Mouse (Mus musculus): ENCODE results near the gene Dgcr2. TPM values are rescaled to one million over a fixed set of nuclear protein-coding genes. Genes with fewer than 3 reads are reported as not detected.
A peak's percentile ranks its signal among the peaks of the same experiment; 100 is the strongest.

Dgcr2 gene
- total RNA-seq, 2 experiments from 2014 or later: 56.7 to 68.6 TPM

DNA sequence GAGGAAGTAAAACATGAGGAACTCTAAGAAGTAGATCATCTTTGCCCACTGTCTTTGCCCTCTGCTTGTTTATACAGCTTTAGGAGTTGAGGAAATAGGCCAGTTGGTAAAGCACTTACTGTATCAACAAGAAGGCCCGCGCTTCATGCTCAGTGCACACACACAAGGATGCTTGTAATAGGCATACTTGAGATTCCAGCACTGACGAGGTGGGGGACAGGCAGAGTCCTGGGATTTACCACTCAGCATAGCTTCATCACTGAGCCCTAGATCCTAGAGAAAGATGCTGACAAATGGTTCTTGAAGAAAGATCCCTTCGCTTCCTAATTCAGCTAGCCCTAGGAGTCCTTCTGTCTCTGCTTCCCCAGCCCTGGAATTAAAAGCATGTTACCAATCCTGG lies 85.2 kb downstream of the Dgcr2 start:
- DNase-seq (ENCODE audit: low spot score in 2 of 2): no peak

DNA sequence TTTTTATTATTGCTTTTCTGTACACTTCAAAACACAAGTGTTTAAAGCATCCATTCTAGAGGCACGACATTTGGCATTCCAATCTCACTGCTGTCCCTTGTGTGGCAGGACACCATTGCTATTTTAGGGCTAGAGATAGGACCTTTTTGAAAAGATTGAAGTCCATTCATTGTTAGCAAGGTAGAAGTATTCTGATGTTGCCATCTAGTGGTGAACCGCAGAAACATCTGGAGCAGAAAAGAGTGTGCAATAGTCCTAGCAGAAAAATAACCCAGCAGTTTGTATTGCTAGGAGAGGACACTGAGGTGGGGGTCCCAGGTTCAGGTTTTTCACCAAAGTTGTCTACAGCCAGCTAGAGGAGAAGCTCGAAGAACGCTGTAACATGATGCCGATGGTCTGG lies 86.2 kb downstream of the Dgcr2 start:
- no peak for DNase-seq (ENCODE audit: low spot score in 2 of 2)

DNA sequence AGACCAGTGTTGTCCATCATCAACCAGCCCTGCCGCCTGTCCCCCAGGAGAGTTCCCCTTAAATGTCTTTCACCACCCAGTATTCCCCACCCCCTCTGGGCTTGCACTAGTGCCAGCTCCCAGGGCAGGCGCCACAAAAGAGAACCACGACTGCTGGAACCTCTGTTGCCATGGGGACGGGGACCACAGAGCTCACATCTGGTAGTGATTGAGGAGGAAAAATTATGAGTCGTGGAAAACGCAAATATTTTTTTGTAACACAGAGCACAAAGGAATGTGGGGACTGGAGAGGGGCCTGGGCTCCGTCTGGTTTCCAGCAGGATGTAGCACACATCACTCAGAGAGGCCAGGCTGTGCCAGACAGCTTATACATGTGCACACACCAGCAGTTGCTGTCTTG lies 88.7 kb downstream of the Dgcr2 start:
- DNase-seq (ENCODE audit: low spot score in 2 of 2): no peak

DNA sequence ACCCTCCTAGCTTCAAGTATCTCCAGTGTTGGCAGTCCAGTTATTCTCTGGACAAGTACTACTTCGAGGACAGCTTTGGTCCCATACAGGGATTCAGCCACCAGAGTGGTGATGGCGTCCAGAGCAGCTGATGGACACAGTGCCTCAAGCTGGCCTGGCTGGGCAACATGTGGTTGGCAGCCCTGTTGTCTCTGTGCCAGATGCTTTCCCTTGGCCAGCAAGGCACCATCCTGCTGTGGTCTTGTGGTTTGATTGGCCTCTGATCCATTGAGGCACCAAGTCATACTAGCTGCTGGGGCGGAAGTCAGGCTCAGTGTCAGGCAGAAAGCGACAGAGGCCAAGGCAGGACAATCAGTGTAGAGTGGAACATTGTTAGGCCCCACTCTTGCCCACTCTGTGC lies 89.2 kb downstream of the Dgcr2 start:
- DNase-seq (ENCODE audit: low spot score in 2 of 2): no peak

DNA sequence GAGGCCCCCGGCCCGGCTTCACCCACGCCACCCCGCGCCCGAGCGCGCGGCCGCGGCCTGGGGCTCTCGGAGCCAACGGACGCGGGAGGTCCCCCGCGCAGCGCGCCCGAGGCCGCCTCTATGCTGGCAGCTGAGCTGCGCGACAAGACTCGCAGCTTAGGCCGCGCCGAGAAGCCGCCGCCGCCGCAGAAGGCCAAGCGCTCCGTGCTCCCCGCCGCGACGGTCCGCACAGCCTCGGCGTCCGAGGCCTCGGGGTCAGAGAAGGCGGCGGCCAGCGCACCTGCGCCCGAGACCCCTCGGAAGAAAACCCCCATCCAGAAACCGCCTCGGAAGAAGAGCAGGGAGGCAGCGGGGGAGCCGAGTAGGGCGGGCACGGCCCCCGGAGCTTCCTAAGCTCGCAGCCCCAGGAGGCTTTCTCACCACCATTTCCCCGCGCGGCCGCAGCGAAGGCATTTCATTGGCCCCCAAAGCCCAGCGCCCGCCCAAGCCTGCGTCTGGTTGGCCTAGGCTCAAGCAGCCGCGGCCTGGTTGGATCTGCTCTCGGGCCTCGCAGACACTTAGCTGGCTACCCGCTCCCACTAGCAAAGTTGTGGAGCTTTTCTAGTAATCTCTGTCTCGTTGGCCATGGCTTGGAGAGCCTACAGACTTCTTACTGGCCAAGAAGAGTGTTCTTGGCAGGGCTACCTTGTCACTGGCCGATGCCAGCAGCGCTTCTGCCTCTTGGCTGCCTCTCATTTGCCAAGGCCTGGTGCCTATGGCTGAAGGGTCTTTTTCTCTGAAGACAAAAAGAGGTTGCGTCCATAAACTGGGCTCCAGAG lies 91.0 kb downstream of the Dgcr2 start:
- DNase-seq (ENCODE audit: low spot score in 2 of 2): peak; percentile 84 to 85

DNA sequence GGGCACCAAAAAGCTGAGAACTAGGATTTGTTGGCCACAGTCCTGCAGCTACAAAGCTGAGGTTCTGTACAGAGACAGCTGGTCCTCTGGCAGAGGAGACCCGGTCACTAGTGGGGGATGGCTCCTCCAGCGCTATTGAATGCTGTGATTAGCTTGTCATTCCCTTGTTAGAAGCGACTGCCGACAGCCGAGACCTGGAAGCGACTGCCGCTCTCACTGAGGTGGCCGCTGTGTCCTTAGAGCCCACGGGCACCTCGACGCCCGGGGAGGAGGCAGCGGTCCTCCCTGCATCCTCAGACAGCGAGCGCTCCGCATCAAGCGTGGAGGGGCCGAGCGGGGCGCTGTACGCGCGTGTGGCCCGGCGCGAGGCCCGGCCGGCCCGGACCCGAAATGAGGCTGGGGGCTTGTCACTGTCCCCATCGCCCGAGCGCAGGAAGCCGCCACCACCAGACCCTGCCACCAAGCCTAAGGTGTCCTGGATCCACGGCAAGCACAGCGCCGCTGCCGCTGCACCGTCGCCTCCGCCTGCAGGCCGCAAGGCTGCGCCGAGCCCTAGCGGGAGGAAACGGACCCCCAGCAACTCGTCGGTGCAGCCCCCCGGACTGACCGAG lies 91.7 kb downstream of the Dgcr2 start:
- peak in 1 of 2 experiments; percentile 31 for DNase-seq (ENCODE audit: low spot score in 2 of 2)

DNA sequence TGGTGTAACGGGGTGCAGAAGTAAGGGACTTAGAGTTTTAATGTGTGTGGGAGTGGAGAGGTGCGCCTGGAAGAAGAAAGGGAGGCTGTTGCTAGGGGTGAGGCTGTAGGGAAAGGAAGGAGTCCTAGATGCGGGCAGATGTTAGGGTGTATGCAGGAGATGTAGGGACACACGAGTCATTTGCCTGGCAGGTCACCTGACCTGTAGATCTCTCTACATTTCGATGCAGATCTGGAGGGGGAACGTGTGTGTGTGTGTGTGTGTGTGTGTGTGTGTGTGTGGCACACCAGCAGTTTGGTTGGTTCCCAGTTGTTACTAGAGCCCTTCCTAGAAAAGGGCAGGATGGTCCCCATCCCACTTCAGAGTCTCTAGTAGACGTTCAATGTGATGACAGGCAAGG lies 93.4 kb downstream of the Dgcr2 start:
- DNase-seq (ENCODE audit: low spot score in 2 of 2): no peak

DNA sequence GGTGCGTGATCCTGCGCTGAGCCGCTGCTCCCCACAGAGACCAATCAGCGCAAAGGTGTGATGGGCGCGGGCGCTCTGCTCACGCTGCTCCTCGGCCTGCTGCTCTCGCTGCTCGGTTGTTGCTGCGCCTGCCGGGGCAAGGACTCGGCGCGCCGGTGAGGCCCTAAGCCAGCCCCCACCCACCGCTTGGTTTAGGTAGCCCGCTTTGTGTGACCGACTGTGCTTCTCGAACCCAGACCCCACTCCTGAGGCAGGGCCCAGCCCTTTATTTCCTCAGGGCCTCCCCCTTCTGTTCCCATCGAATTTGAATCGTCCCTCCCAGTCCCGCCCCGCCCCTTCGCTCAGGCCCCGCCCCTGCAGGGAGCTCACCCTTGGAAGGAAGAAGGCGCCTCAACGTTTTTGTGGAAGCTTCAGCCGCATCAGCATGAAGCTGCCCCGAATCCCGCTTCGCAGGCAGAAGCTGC lies 93.9 kb downstream of the Dgcr2 start:
- peak; percentile 32 to 35 for DNase-seq (ENCODE audit: low spot score in 2 of 2)

DNA sequence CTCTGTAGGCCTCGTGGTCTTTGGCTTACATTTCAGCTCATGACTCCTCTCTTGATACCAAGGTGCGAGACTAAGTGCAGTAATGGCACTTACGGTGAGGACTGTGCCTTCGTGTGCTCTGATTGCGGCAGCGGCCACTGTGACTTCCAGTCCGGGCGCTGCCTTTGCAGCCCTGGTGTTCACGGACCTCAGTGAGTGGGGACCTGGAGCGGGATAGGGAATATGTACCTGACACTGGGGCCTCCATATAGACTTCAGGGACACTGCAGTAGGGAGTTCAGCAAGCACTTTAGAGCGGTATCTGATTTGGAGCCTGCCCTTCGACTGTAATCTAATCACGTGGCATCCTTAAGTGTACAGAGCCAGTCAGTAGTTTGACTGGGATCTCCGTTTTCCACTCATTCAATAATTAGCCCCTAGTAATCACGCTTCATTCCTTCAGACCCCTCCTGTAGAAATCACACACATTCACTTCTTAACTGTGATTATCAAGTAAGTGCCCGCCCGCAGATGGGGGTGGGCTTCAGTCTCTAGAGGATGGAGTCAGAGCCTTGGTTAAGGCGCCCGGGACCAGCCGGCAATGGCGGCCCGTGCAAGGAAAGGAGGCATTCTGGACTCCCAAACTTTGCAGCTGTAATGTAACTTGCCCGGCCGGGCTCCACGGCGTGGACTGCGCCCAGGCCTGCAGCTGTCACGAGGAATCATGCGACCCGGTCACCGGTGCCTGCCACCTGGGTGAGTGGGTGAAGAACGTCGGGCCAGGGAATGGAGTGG lies 94.5 kb downstream of the Dgcr2 start:
- no peak for DNase-seq (ENCODE audit: low spot score in 2 of 2)

DNA sequence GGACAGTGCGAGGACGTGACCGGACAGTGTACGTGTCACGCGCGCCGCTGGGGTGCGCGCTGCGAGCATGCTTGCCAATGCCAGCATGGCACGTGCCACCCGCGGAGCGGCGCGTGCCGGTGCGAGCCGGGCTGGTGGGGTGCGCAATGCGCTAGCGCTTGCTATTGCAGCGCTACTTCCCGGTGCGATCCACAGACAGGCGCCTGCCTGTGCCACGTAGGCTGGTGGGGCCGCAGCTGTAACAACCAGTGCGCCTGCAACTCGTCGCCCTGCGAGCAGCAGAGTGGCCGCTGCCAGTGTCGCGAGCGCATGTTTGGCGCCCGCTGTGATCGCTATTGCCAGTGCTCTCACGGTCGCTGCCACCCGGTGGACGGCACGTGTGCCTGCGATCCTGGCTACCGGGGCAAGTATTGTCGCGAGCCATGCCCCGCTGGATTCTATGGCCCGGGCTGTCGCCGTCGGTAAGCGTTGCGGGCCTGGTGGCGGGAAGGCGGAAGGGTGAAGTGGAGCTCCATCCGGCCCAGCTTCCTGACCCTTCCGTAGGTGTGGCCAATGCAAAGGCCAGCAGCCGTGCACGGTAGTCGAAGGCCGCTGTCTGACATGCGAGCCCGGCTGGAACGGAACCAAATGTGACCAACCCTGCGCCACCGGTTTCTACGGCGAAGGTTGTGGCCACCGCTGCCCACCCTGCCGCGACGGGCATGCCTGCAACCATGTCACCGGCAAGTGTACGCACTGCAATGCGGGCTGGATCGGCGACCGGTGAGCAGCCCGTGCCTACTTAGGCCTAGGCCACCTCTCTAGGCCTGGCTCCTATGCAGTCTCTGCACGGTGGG lies 95.3 kb downstream of the Dgcr2 start:
- DNase-seq (ENCODE audit: low spot score in 2 of 2): peak; percentile 46 to 54

DNA sequence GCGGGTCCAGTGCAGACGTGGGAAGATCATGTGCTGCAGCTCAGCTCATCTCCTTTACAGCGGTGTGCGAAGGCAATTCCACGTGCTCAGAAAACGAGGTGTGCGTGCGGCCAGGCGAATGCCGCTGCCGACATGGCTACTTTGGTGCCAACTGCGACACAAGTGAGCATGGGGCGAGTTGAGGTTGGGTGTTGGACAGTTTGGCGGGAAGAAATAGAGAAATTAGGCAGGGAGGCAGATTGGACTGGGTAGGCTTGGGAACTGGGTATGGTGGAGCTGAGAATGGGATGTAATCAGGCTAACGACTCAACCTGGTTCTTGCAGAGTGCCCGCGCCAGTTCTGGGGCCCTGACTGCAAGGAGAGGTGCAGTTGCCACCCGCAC lies 95.9 kb downstream of the Dgcr2 start:
- no peak for DNase-seq (ENCODE audit: low spot score in 2 of 2)

DNA sequence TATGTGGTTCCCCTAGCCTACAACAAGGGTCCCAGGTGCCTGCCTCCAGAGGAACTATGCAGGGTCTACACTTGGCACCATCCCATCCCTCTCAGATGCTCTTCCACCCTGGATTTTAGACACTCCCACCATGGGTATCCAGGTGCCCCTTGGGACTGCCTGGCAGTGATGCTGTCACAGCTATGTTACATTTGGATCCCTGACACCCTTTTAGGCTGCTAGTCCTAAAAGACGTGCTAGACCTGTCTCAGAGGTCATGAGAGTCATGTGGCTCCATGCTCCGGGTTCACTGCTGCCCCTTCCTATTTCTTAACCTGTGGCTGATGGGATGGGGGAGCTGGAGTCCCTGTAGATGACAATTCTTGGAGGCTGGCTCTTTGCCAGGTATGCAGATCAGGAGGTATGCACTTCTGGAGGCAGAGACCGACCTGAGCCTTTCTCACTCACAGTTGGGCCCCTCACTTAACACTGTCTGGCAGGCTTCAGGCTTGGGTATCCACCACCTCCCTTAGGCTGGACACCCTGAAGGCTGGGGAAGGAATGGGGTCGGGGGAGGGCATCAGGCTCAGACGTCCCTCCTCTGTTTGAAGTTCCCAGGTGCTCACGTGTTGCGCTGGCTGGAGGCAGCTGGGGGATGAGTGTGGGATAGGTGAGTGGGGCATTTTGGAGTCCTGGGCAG lies 96.4 kb downstream of the Dgcr2 start:
- DNase-seq (ENCODE audit: low spot score in 2 of 2): no peak

DNA sequence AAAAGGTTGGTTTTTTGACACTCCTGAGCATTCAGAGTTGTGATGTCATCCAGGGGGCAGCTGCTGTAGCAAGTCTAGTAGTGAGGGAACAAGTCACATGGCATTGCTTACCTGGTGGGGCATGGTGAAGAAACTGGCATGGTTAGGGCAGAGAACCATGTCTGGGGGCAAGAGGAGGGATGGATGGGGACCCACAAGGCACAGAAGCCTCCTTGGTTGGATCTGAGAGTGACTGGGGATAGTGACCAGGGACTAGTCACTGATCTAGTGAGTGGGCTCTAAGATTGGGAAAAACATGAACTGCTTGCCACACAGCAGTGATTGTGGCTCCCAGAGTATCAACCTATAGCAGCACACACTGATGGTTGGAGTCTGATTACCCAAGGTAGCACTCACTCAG lies 98.8 kb downstream of the Dgcr2 start:
- DNase-seq (ENCODE audit: low spot score in 2 of 2): no peak

DNA sequence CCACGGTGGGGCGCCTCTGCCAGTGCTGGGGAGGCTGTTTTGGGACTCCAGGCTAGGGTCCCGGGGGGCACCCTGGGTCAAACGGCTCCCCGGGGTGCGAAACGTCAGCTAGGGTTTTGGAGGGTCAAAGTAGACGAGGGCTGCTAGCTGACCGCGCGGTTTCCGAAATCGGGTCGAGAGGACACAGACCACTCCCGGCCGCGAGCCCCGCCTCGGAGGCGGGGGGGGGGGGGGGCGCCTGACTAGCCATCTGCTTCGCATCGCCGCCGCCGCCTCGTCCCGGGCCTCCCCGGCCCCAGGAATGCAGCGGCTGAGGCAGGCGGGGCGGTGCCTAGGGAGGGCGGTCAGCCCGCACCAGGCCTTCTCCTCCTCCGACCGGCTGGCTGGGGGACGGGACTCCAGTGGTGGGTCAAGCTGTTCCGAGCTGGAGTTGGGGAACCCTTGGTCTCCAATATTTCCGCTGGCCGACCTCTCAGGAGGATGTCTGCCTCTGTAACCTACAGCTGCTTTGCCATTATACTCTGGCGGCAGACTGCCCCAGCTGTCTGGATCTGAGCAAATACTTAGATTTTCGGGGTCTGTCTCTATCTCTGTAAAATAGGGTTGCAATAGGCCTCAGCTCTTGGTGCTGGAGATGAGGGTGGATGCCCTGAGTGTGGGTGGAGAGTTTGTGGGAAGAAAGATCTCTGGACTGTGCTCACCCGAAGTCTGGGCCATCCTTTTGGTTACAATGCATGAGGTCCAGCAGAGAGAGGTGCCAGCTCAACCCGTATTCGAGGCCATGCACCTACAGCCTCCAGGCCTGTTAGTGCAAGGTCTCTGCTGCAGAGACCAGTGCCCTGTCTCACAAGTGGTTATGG lies 99.8 kb downstream of the Dgcr2 start:
- DNase-seq (ENCODE audit: low spot score in 2 of 2): no peak

DNA sequence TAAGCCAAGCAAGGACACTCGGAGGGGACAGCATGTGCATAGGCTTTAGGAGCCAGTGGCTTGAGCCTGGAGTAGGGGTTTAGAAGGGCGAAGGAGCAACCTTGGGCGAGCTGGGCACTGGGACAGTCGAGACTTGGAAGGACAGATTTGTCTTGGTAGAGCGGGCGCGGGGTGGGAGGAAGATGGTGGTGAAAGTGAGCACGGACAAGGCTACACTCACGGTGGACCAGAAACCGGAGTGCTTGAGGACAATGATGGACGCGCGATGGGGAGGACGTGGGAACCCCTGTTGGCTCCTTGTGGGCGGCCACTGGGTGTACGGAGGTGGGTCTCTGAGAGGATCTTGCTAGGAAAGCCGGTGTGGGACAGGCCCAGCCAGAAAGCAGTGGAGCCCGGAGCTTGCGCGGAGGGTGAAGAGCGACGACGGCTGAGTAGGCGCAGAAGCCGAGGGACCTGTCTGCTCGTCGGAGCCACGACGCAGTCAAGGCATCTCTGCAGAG lies 100.5 kb downstream of the Dgcr2 start:
- no peak for DNase-seq (ENCODE audit: low spot score in 2 of 2)

DNA sequence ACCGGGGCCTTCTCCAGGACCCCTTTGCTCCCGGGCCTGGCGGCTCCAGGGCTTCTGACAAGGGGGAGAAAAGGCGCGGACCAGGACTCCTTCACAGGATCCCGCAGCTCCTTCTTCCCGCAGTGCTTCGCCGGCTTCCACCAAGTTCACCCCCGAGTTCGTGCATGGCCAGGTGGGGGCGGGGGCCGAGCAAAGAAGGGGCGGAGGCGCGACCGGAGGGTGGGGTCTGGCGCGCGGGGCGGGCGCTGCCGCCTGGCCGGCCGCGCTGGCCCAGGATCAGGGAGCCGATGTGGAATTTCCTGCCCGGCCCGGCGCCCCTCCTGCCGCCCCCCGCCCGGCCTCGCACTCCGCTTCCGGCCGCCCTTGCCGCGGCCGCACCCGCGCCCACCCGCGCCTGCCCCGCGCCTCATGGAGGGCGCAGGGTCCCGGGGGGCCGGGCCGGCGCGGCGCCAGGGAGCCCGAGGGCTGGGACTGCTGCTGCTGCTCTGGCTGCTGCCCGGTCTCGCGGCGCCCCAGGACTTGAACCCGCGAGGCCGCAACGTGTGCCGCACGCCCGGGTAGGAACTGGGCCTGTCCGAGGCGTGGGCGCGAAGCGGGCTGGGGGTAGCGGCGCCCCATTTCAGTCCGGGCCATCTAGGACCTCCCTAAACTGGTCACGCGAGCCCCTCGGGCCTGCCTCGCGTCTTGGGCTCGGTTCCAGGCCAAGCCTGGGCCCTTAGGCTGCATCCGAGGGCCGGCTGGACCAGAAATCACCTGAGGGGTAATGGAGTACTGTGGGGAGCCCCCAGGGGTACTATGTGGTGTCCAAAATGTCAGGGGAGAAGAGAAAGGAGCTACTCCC lies 101.2 kb downstream of the Dgcr2 start, which contains the start of gene Scarf2:
Gene Scarf2, plus strand, starts transcription at position 312 of the 841 bp plus-strand sequence.
- DNase-seq (ENCODE audit: low spot score in 2 of 2): peak in 1 of 2 experiments; percentile 47

DNA sequence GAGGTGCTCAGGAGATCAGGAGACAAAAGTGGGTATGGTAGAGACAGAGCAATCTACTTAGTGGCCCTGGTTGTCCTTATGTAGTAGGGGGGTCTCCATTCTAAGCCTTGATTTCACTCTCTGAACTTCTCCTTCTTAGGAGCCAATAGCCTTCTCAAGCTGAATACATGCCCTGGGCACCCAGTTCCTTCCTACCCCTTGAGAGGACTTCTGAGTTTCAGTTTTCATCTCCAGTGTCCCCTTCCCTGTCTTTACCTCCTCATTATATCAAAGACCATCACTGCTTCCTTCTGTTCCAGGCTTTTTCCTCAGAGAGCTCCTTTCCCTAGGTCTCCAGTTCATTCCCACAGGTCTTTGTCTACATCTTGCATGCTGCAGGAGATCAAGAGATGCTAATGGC lies 101.8 kb downstream of the Dgcr2 start:
- DNase-seq (ENCODE audit: low spot score in 2 of 2): no peak

DNA sequence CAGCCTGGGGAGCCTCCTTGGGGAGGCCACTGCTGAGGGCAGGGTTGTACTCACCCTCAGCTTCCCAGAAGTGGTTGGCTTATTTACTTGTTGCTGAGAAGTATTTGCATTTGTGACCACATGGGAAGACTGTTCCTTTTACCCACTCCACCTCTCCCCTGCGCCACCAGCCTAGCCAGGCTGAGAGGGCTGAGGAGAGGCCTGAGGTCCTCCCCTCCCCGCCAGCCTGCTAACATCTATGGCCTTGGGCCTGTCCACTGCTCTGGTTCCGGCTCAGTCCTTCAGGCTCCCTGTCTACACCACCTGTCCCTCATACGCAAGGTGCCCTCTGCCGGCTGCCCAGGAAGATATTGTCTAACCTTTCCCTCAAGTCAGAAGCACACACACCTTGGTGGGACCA lies 102.7 kb downstream of the Dgcr2 start:
- DNase-seq (ENCODE audit: low spot score in 2 of 2): no peak
